Mouse (Mus musculus) erythroblast, embryonic 14.5 days (primary cell): Measurements from ENCODE around the gene Hoxa2. TPM values are rescaled to one million over a fixed set of nuclear protein-coding genes. Genes with fewer than 3 reads are reported as not detected.

Experiments
- H3K27me3 ChIP-seq: 2 replicates; pipeline ENCODE4 v1.6.1; 2012; ENCODE audit warnings: inconsistent platforms; ENCODE audit not compliant: control insufficient read depth
- H3K36me3 ChIP-seq: 2 replicates; pipeline ENCODE4 v1.6.1; 2012; ENCODE audit warnings: mild to moderate bottlenecking, inconsistent platforms; ENCODE audit not compliant: control insufficient read depth
- H3K4me1 ChIP-seq: 2 replicates; pipeline ENCODE4 v1.6.1; 2012; ENCODE audit warnings: inconsistent platforms; ENCODE audit not compliant: control insufficient read depth
- H3K4me3 ChIP-seq: replicated peaks from 2 replicates; pipeline ENCODE3; 2012; ENCODE audit warnings: moderate library complexity, mild to moderate bottlenecking, inconsistent platforms
- H3K9me3 ChIP-seq: 2 replicates; pipeline ENCODE4 v1.6.1; 2012; ENCODE audit warnings: low read length, inconsistent platforms, mixed read lengths; ENCODE audit not compliant: control insufficient read depth
- GATA1 ChIP-seq: IDR thresholded peaks from 2 replicates; pipeline ENCODE4 v1.6.1; 2012; ENCODE audit warnings: low read length, inconsistent platforms, mixed read lengths
- TAL1 ChIP-seq: IDR thresholded peaks from 3 replicates; pipeline ENCODE4 v1.6.1; 2012; ENCODE audit warnings: low read length, inconsistent platforms, mixed read lengths
- polyA plus RNA-seq: library from polyadenylated mRNA; stranded (reverse); fragments of >175 nt; gene quantifications from 2 replicates; pipeline ENCODE4 v1.2.3, GENCODE M21; 2012

Hoxa2 gene
- polyA plus RNA-seq, 1 experiment: not detected

DNA sequence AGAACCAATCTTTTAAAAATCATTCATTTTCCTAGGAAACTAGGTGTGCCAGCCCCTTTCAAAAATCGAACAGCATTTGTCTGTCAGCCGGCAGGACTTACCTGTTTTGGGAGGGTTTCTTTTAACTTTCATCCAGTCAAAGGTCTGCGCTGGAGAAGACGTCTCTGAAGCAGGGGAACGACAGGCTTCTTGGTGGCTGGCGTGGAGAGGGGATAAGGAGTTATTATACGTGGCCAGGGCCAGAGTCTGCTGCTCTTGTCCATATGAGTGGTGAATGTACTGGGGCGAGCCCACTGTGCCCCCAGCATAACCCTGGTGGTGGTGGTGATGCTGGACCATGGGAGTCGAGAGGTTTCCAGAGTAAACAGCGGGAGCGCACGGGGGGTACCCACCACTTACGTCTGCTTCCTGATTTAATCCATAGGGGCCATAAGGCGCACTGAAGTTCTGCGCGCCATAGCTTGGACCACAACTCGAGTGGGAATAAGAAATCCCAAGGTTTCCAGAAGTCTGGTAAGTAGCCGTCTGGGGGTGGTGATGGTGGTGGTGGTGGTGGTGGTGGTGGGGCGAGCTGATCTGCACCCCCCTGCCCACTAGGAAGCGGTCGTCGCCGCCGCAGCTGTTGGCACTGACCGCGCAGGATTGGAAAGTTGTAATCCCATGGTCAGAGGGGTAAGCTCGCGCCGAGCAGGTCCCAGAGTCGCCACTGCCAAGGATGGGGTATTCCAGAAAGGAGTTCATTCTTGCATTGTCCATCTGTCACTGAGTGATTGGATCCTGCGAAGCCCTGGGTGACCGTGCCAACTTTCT is 7.0 kb downstream of the Hoxa2 start:
- H3K36me3 ChIP-seq: no peaks in the 10 kb centered on the region
- H3K4me1 ChIP-seq: no peaks in the 10 kb centered on the region; the same call in 1 of the 2 replicates
- H3K27me3 ChIP-seq: peaks cover 100% of the 10 kb centered on the region
- no peak overlapping the region for H3K4me3 ChIP-seq
- TF ChIP-seq GATA1 (no peak), TAL1 (no peak)
- no peaks in the 10 kb centered on the region for H3K9me3 ChIP-seq

GRCm38 (mm10) chr6:52156551-52157200 is 8.0 kb downstream of the Hoxa2 start:
- Histone ChIP-seq H3K4me3 (no peak overlapping the region), H3K9me3 (no peaks in the 10 kb centered on the region), H3K27me3 (peaks cover 100% of the 10 kb centered on the region), H3K4me1 (no peaks in the 10 kb centered on the region; the same call in 1 of the 2 replicates), H3K36me3 (no peaks in the 10 kb centered on the region)
- TF ChIP-seq TAL1: no peak
- TF ChIP-seq GATA1: no peak

DNA sequence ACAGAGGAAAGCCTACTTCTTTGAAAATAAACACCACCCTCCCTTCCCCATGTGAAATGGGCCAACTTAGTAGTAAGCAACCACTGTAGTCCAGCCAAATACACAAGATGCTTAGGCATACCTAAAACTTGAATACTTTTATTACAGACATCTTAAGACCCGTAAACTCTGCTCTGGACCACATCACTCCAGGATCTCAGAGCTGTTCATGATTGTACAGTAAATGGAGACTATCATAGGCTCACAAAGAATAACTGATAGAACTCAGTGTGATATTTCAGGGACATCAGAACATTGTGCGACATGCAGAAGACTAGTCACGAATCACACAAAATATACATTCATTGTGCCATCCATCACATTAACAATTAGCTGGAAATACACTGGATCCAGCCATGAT is 9.2 kb downstream of the Hoxa2 start:
- peaks cover 94% of the 10 kb centered on the region for H3K27me3 ChIP-seq
- TF ChIP-seq TAL1 (no peak), GATA1 (no peak)
- no peaks in the 10 kb centered on the region for H3K9me3 ChIP-seq
- no peaks in the 10 kb centered on the region for H3K36me3 ChIP-seq
- no peaks in the 10 kb centered on the region; the same call in 1 of the 2 replicates for H3K4me1 ChIP-seq
- H3K4me3 ChIP-seq: no peak overlapping the region

DNA sequence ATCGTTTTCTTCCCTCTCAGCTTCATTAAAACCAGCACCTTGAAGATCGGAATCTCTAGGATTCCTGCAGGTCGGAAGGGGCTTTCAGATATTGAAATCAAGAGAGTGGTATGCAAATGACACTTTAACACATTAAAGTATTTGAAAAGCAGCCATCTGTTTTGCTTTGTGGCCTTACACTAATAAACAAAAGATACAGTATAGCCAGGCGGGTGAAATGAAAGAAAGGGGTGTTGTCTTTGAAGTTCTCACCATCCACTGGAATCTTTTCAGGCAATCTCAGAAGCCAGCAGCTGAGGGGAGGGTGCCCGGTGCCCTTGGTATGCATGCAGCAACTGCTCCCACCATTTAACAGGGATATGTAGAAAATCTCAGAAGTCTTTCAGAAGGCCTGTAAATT is 10.6 kb downstream of the Hoxa2 start:
- no peaks in the 10 kb centered on the region for H3K9me3 ChIP-seq
- TF ChIP-seq GATA1: no peak
- no peak for TF ChIP-seq TAL1
- peaks cover 93% of the 10 kb centered on the region for H3K27me3 ChIP-seq

GRCm38 (mm10) chr6:52153270-52153669 is 11.4 kb downstream of the Hoxa2 start:
- TF ChIP-seq GATA1 (no peak), TAL1 (no peak)
- Histone ChIP-seq H3K4me3 (no peak overlapping the region), H3K36me3 (no peaks in the 10 kb centered on the region), H3K4me1 (no peaks in the 10 kb centered on the region), H3K27me3 (peaks cover 85% of the 10 kb centered on the region), H3K9me3 (no peaks in the 10 kb centered on the region)

More for the DNA sequence above, 10.6 kb downstream of the Hoxa2 start:
- H3K36me3 ChIP-seq: no peaks in the 10 kb centered on the region
- no peaks in the 10 kb centered on the region; the same call in 1 of the 2 replicates for H3K4me1 ChIP-seq
- H3K4me3 ChIP-seq: no peak overlapping the region

- Histone ChIP-seq H3K36me3 (no peaks in the 10 kb centered on the region), H3K4me1 (no peaks in the 10 kb centered on the region), H3K9me3 (no peaks in the 10 kb centered on the region), H3K27me3 (peaks cover 78% of the 10 kb centered on the region), H3K4me3 (no peak overlapping the region)
- TF ChIP-seq TAL1: no peak
These were observed 12.1 kb downstream of the Hoxa2 start for GRCm38 (mm10) chr6:52152226-52153193.

DNA sequence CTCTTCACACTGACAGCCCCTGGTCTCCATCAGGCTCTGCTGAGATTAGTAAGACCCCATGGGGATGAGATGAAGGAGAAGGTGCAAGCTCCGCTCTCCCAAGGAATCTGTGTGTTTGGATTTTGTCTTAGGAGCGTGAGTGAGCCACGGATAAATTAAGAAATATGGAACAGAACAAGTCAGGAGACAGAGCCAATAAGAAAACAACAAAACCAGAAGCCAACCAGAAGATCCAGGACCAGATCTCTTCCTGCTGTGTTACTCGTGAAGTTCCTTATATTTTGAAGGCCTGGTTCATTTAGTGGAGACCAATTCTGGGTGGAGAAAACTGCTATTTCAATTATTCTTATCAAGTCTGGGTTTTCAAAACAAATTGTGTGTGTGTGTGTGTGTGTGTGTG is 13.1 kb downstream of the Hoxa2 start:
- Histone ChIP-seq H3K36me3 (no peaks in the 10 kb centered on the region), H3K4me1 (no peaks in the 10 kb centered on the region), H3K27me3 (peaks cover 75% of the 10 kb centered on the region), H3K4me3 (no peak overlapping the region), H3K9me3 (no peaks in the 10 kb centered on the region)
- no peak for TF ChIP-seq GATA1
- TF ChIP-seq TAL1: no peak

DNA sequence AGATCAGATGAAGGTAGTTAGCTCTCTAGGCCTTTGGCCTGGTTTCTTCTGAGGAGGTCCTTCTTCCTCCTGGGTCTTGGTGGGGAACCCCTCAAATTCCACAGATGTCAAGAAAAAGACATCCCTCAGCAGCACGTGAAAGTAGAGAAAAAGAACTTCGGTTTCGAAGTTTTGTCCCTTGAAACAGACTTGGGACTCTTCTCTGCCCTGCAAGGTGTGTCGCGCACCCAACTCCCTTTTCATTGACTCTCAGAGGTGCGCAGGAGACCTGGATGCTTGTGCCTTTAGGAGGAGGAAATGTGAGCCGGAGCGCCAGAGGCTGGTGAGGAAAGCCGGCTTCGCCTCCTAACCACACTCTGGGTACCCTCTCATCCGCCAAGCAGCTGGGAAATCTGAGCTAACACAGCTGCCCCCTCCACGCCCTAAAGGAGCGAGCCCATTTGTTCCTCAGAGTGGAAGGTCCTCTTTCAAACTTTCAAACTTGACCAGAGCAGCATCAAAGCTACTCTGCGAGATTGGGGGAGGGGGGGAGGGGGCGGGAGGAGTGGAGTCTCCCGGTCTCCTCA is 14.1 kb downstream of the Hoxa2 start:
- TF ChIP-seq GATA1: no peak
- TF ChIP-seq TAL1: no peak
- no peak overlapping the region for H3K4me3 ChIP-seq
- H3K27me3 ChIP-seq: peaks cover 67% of the 10 kb centered on the region
- no peaks in the 10 kb centered on the region for H3K9me3 ChIP-seq
- H3K4me1 ChIP-seq: no peaks in the 10 kb centered on the region
- H3K36me3 ChIP-seq: no peaks in the 10 kb centered on the region

- H3K36me3 ChIP-seq: no peaks in the 10 kb centered on the region
- TF ChIP-seq TAL1 (no peak), GATA1 (no peak)
- H3K4me1 ChIP-seq: no peaks in the 10 kb centered on the region
- H3K4me3 ChIP-seq: no peak overlapping the region
- no peaks in the 10 kb centered on the region for H3K9me3 ChIP-seq
- no peaks in the 10 kb centered on the region for H3K27me3 ChIP-seq
These were observed 25.5 kb downstream of the Hoxa2 start for GRCm38 (mm10) chr6:52139115-52139514.
